Mouse (Mus musculus): ENCODE results near the gene Ptch1. TPM values are rescaled to one million over a fixed set of nuclear protein-coding genes. Genes with fewer than 3 reads are reported as not detected.

The Ptch1 gene
- total RNA-seq, 1 experiment: 21.6 TPM

- Histone ChIP-seq H3K9ac (ENCODE audit: insufficient read depth, low read depth, low read length, poor library complexity, severe bottlenecking) (no peak overlapping the region), H3K4me3 (ENCODE audit: insufficient read depth in 1 of 2, low read depth in 1 of 2, low read length in 2 of 2, poor library complexity in 1 of 2, severe bottlenecking in 1 of 2) (peak overlapping the region in 1 of 2 experiments; percentile 96; a peak in 2 of 4 replicates), H3K27ac (ENCODE audit: insufficient read depth, low read depth, low read length, poor library complexity, severe bottlenecking) (no peak overlapping the region), H3K4me1 (ENCODE audit: control insufficient read depth in 2 of 2, insufficient read depth in 2 of 2, low read length in 2 of 2, poor library complexity in 1 of 2) (peaks cover 2 to 9% of the 10 kb centered on the region in 2 experiments; a peak in 2 of 4 replicates), H3K9me3 (ENCODE audit: control insufficient read depth, insufficient read depth, low read depth, low read length) (no peaks in the 10 kb centered on the region), H3K36me3 (ENCODE audit: control insufficient read depth, insufficient read depth, low read length, poor library complexity, severe bottlenecking) (no peaks in the 10 kb centered on the region)
- in situ Hi-C loops (cut with MboI; ENCODE audit: low sequenced_read_pairs in 2 of 2, unreplicated experiment in 2 of 2): no loop called here
- TF ChIP-seq ZNF384 (IDR thresholded peaks at IDR 0.05; ENCODE audit: low read depth, low read length) (no peak), ZC3H11A (IDR thresholded peaks at IDR 0.05; ENCODE audit: borderline replicate concordance, low read depth, low read length) (no peak), CHD2 (IDR thresholded peaks at IDR 0.05; ENCODE audit: low read depth, low read length) (no peak), MAFK (IDR thresholded peaks at IDR 0.05; ENCODE audit: insufficient read depth, low read depth, low read length) (no peak), HCFC1 (IDR thresholded peaks at IDR 0.05; ENCODE audit: borderline replicate concordance, insufficient read depth, low read length) (no peak)
- DNase-seq (ENCODE audit: low read depth, low spot score): peak; percentile 53
Observed at GRCm38 (mm10) chr13:63568741-63569395, 4.5 kb downstream of the Ptch1 start.

- in situ Hi-C loops (cut with MboI; ENCODE audit: low sequenced_read_pairs in 2 of 2, unreplicated experiment in 2 of 2): no loop called here
- no peak for TF ChIP-seq HCFC1 (IDR thresholded peaks at IDR 0.05; ENCODE audit: borderline replicate concordance, insufficient read depth, low read length)
- no peak for TF ChIP-seq CHD2 (IDR thresholded peaks at IDR 0.05; ENCODE audit: low read depth, low read length)
- no peak for TF ChIP-seq ZC3H11A (IDR thresholded peaks at IDR 0.05; ENCODE audit: borderline replicate concordance, low read depth, low read length)
- no peak overlapping the region for H3K27ac ChIP-seq (ENCODE audit: insufficient read depth, low read depth, low read length, poor library complexity, severe bottlenecking)
- peak overlapping the region; percentile 78 to 96 for H3K4me3 ChIP-seq (ENCODE audit: insufficient read depth in 1 of 2, low read depth in 1 of 2, low read length in 2 of 2, poor library complexity in 1 of 2, severe bottlenecking in 1 of 2)
- H3K36me3 ChIP-seq (ENCODE audit: control insufficient read depth, insufficient read depth, low read length, poor library complexity, severe bottlenecking): peaks cover 2% of the 10 kb centered on the region; the same call in 1 of the 2 replicates
- peaks cover 2 to 9% of the 10 kb centered on the region in 2 experiments; a peak in 2 of 4 replicates for H3K4me1 ChIP-seq (ENCODE audit: control insufficient read depth in 2 of 2, insufficient read depth in 2 of 2, low read length in 2 of 2, poor library complexity in 1 of 2)
- no peak for DNase-seq (ENCODE audit: low read depth, low spot score)
- no peaks in the 10 kb centered on the region for H3K9me3 ChIP-seq (ENCODE audit: control insufficient read depth, insufficient read depth, low read depth, low read length)
- peak overlapping the region; percentile 42 for H3K9ac ChIP-seq (ENCODE audit: insufficient read depth, low read depth, low read length, poor library complexity, severe bottlenecking)
Observed at GRCm38 (mm10) chr13:63568306-63568705, 5.1 kb downstream of the Ptch1 start.

- in situ Hi-C loops (cut with MboI; ENCODE audit: low sequenced_read_pairs in 2 of 2, unreplicated experiment in 2 of 2): no loop called here
- no peaks in the 10 kb centered on the region for H3K9me3 ChIP-seq (ENCODE audit: control insufficient read depth, insufficient read depth, low read depth, low read length)
- DNase-seq (ENCODE audit: low read depth, low spot score): peak; percentile 77
- H3K4me3 ChIP-seq (ENCODE audit: insufficient read depth in 1 of 2, low read depth in 1 of 2, low read length in 2 of 2, poor library complexity in 1 of 2, severe bottlenecking in 1 of 2): peak overlapping the region; percentile 78 to 96
- peak overlapping the region; percentile 76 for H3K9ac ChIP-seq (ENCODE audit: insufficient read depth, low read depth, low read length, poor library complexity, severe bottlenecking)
- H3K27ac ChIP-seq (ENCODE audit: insufficient read depth, low read depth, low read length, poor library complexity, severe bottlenecking): no peak overlapping the region
- peaks cover 3% of the 10 kb centered on the region; the same call in 1 of the 2 replicates for H3K36me3 ChIP-seq (ENCODE audit: control insufficient read depth, insufficient read depth, low read length, poor library complexity, severe bottlenecking)
- peak; percentile 85 for TF ChIP-seq ZNF384 (IDR thresholded peaks at IDR 0.05; ENCODE audit: low read depth, low read length)
- TF ChIP-seq MAFK (IDR thresholded peaks at IDR 0.05; ENCODE audit: insufficient read depth, low read depth, low read length): no peak
- 0 out of 2 replicates have a peak, but pooled peaks have one; percentile 17 for TF ChIP-seq HCFC1 (IDR thresholded peaks at IDR 0.05; ENCODE audit: borderline replicate concordance, insufficient read depth, low read length)
- peaks cover 2 to 9% of the 10 kb centered on the region in 2 experiments; a peak in 2 of 4 replicates for H3K4me1 ChIP-seq (ENCODE audit: control insufficient read depth in 2 of 2, insufficient read depth in 2 of 2, low read length in 2 of 2, poor library complexity in 1 of 2)
Observed at GRCm38 (mm10) chr13:63567677-63568293, 5.6 kb downstream of the Ptch1 start.

- TF ChIP-seq MAFK (IDR thresholded peaks at IDR 0.05; ENCODE audit: insufficient read depth, low read depth, low read length) (peak; percentile 63; the same call in 1 of the 2 replicates), ZC3H11A (IDR thresholded peaks at IDR 0.05; ENCODE audit: borderline replicate concordance, low read depth, low read length) (no peak), CHD2 (IDR thresholded peaks at IDR 0.05; ENCODE audit: low read depth, low read length) (no peak), ZNF384 (IDR thresholded peaks at IDR 0.05; ENCODE audit: low read depth, low read length) (no peak)
- H3K4me3 ChIP-seq (ENCODE audit: insufficient read depth in 1 of 2, low read depth in 1 of 2, low read length in 2 of 2, poor library complexity in 1 of 2, severe bottlenecking in 1 of 2): peak overlapping the region; percentile 90 to 96
- H3K9ac ChIP-seq (ENCODE audit: insufficient read depth, low read depth, low read length, poor library complexity, severe bottlenecking): peak overlapping the region; percentile 88
- H3K36me3 ChIP-seq (ENCODE audit: control insufficient read depth, insufficient read depth, low read length, poor library complexity, severe bottlenecking): peaks cover 3% of the 10 kb centered on the region; the same call in 1 of the 2 replicates
- peaks cover 7 to 12% of the 10 kb centered on the region in 2 experiments; a peak in 2 of 4 replicates for H3K4me1 ChIP-seq (ENCODE audit: control insufficient read depth in 2 of 2, insufficient read depth in 2 of 2, low read length in 2 of 2, poor library complexity in 1 of 2)
- peak; percentile 77 for DNase-seq (ENCODE audit: low read depth, low spot score)
- H3K9me3 ChIP-seq (ENCODE audit: control insufficient read depth, insufficient read depth, low read depth, low read length): no peaks in the 10 kb centered on the region
- in situ Hi-C loops (cut with MboI; ENCODE audit: low sequenced_read_pairs in 2 of 2, unreplicated experiment in 2 of 2): no loop called here
- H3K27ac ChIP-seq (ENCODE audit: insufficient read depth, low read depth, low read length, poor library complexity, severe bottlenecking): peak overlapping the region; percentile 47
Observed at GRCm38 (mm10) chr13:63566018-63567015, 7.1 kb downstream of the Ptch1 start.
